Mouse (Mus musculus): ENCODE measurements around the gene Otub1. TPM values are rescaled to one million over a fixed set of nuclear protein-coding genes. Genes with fewer than 3 reads are reported as not detected.

Gene Otub1
- polyA plus RNA-seq, 1 experiment from 2014 or later, result 231 TPM

DNA sequence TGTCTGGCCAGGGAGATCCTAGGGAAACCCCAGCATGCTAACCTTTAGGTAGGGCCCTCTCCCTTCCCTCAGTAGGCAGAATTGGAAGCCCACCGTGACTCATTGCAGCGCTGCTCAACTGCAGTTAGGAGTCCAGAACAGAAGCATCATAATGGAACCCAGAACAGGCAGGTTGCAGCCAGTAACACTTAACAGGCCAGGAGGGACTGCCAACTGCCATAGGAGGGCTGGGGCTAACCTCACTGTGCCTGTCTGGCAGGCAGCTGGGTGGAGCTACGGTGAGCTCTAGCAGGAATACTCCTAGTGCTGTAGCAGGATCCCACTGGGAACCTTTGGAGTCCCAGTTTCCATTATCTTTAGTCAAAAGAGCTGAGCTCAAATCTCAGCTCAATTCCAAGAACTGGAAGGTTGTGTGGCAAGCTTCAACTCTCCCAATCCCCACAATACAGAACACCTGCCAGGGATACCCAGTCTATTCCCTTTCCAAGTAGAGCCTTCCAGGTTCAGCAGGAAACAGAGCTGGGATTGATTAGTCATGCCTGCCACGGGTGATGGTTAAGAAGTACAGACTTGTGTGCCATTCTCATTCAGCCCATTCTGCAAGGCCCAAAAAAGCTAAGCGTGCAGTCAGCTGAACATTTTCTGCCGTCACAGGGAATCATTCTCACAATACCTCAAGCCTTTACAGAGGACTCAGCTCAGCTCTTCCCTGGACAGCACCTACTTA, 54.0 kb downstream of the Otub1 start:
- H3K27me3 ChIP-seq (ENCODE audit: insufficient read depth, low read length), result no peaks in the 10 kb centered on the region; the same call in 1 of the 2 replicates

DNA sequence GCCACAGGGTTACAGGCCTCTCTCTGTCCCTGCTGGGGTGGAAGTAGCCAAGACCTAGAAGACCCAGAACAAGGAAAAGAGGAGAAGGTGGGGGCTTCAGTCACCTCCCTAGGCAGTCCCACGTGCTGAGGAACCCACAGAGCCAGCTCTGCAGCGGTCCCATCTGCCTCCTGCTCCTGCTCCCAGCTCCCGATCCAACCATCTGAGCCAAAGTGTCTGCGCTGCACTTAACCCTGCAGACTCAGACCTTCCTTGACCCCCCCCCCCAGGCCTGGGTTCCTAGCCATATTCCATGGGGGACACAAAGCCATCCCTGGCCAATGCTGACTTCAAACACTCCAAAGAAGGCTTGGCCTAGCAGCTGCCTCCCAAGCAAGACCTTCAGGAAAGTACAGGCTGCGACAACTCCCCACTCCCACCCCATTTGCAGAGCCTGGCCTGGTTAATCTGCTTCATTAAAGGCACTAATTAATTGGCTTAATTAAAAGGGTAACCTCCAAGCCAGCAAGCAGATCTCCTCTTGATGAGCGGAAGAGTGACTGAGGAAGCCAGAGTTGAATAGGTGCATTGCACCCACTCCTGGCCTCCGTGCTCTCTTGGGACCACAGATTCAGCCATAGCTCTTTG, 54.7 kb downstream of the Otub1 start:
- Histone ChIP-seq H3K4me1 (ENCODE audit: insufficient read depth, low read length) (peaks cover 28% of the 10 kb centered on the region), H3K9me3 (ENCODE audit: low read length) (0 out of 2 replicates have a peak, but pooled peaks cover 3% of the 10 kb centered on the region), H3K9ac (replicated peaks; ENCODE audit: low read length) (no peak overlapping the region), H3K4me2 (replicated peaks; ENCODE audit: low read depth, low read length) (no peak overlapping the region), H3K27ac (ENCODE audit: low read length) (no peak overlapping the region), H3K36me3 (ENCODE audit: insufficient read depth, low read length) (no peaks in the 10 kb centered on the region), H3K4me3 (ENCODE audit: low read length) (no peak overlapping the region), H3K27me3 (ENCODE audit: insufficient read depth, low read length) (no peaks in the 10 kb centered on the region; the same call in 1 of the 2 replicates)
- ATAC-seq (ENCODE audit: low FRiP score, low TSS enrichment), result no peak
- 86% methylated on average over 7 of the region's 7 CpGs for WGBS

More for the DNA sequence above, 54.0 kb downstream of the Otub1 start:
- Histone ChIP-seq H3K9ac (replicated peaks; ENCODE audit: low read length) (no peak overlapping the region), H3K4me1 (ENCODE audit: insufficient read depth, low read length) (peaks cover 35% of the 10 kb centered on the region), H3K36me3 (ENCODE audit: insufficient read depth, low read length) (no peaks in the 10 kb centered on the region), H3K4me3 (ENCODE audit: low read length) (no peak overlapping the region), H3K27ac (ENCODE audit: low read length) (no peak overlapping the region), H3K4me2 (replicated peaks; ENCODE audit: low read depth, low read length) (no peak overlapping the region), H3K9me3 (ENCODE audit: low read length) (0 out of 2 replicates have a peak, but pooled peaks cover 3% of the 10 kb centered on the region)
- WGBS, result 94% methylated on average over 6 of the region's 6 CpGs
- no peak for ATAC-seq (ENCODE audit: low FRiP score, low TSS enrichment)

GRCm38 (mm10) chr19:7149158-7149685, 56.9 kb downstream of the Otub1 start:
- Histone ChIP-seq H3K9me3 (ENCODE audit: low read length) (0 out of 2 replicates have a peak, but pooled peaks cover 3% of the 10 kb centered on the region), H3K36me3 (ENCODE audit: insufficient read depth, low read length) (no peaks in the 10 kb centered on the region), H3K27ac (ENCODE audit: low read length) (no peak overlapping the region), H3K4me1 (ENCODE audit: insufficient read depth, low read length) (peaks cover 27% of the 10 kb centered on the region), H3K27me3 (ENCODE audit: insufficient read depth, low read length) (peaks cover 14% of the 10 kb centered on the region), H3K9ac (replicated peaks; ENCODE audit: low read length) (no peak overlapping the region), H3K4me3 (ENCODE audit: low read length) (no peak overlapping the region), H3K4me2 (replicated peaks; ENCODE audit: low read depth, low read length) (no peak overlapping the region)
- WGBS, result 68% methylated on average over 7 of the region's 7 CpGs
- no peak for ATAC-seq (ENCODE audit: low FRiP score, low TSS enrichment)

GRCm38 (mm10) chr19:7148541-7149085, 57.5 kb downstream of the Otub1 start:
- no peak overlapping the region for H3K4me3 ChIP-seq (ENCODE audit: low read length)
- H3K9ac ChIP-seq (replicated peaks; ENCODE audit: low read length), result no peak overlapping the region
- H3K9me3 ChIP-seq (ENCODE audit: low read length), result 0 out of 2 replicates have a peak, but pooled peaks cover 3% of the 10 kb centered on the region
- H3K27ac ChIP-seq (ENCODE audit: low read length), result no peak overlapping the region
- no peaks in the 10 kb centered on the region for H3K36me3 ChIP-seq (ENCODE audit: insufficient read depth, low read length)
- H3K4me2 ChIP-seq (replicated peaks; ENCODE audit: low read depth, low read length), result no peak overlapping the region
- peaks cover 33% of the 10 kb centered on the region for H3K4me1 ChIP-seq (ENCODE audit: insufficient read depth, low read length)
- WGBS, result 61% methylated on average over 8 of the region's 8 CpGs
- no peak for ATAC-seq (ENCODE audit: low FRiP score, low TSS enrichment)
- H3K27me3 ChIP-seq (ENCODE audit: insufficient read depth, low read length), result peaks cover 15% of the 10 kb centered on the region

Other genes with a start within 250 kb of the Otub1 start
- 51.5 and 53.8 TPM in 2 replicates for gene Ppp1r14b, start 231.3 kb downstream of the Otub1 start, polyA plus RNA-seq (2015; fragmentation: Nextera tagmentation; extraction: Ambion mirVana)
- 44.1 and 48.8 TPM in 2 replicates for gene Plcb3, start 229.8 kb downstream of the Otub1 start, polyA plus RNA-seq (2015; fragmentation: Nextera tagmentation; extraction: Ambion mirVana)
- gene Fkbp2, start 225.8 kb downstream of the Otub1 start, polyA plus RNA-seq (2015; fragmentation: Nextera tagmentation; extraction: Ambion mirVana), result 139 and 150 TPM in 2 replicates
- gene Vegfb, start 218.7 kb downstream of the Otub1 start, polyA plus RNA-seq (2015; fragmentation: Nextera tagmentation; extraction: Ambion mirVana), result 25.1 and 37.3 TPM in 2 replicates
- gene Dnajc4, start 213.7 kb downstream of the Otub1 start, polyA plus RNA-seq (2015; fragmentation: Nextera tagmentation; extraction: Ambion mirVana), result 26.8 and 27.3 TPM in 2 replicates
- gene Nudt22, start 210.2 kb downstream of the Otub1 start, polyA plus RNA-seq (2015; fragmentation: Nextera tagmentation; extraction: Ambion mirVana), result 30.9 and 35.0 TPM in 2 replicates
- gene Trpt1, start 210.2 kb downstream of the Otub1 start, polyA plus RNA-seq (2015; fragmentation: Nextera tagmentation; extraction: Ambion mirVana), result 12.6 and 13.1 TPM in 2 replicates
- gene Fermt3, start 186.8 kb downstream of the Otub1 start, polyA plus RNA-seq (2015; fragmentation: Nextera tagmentation; extraction: Ambion mirVana), result 5.7 and 6.4 TPM in 2 replicates
- 305 and 314 TPM in 2 replicates for gene Stip1, start 166.3 kb downstream of the Otub1 start, polyA plus RNA-seq (2015; fragmentation: Nextera tagmentation; extraction: Ambion mirVana)
- 15.6 and 16.4 TPM in 2 replicates for gene Macrod1, start 149.5 kb downstream of the Otub1 start, polyA plus RNA-seq (2015; fragmentation: Nextera tagmentation; extraction: Ambion mirVana)
- 5.4 and 6.8 TPM in 2 replicates for gene Flrt1, start 100.6 kb downstream of the Otub1 start, polyA plus RNA-seq (2015; fragmentation: Nextera tagmentation; extraction: Ambion mirVana)
- gene Cox8a, start 11.3 kb upstream of the Otub1 start, polyA plus RNA-seq (2015; fragmentation: Nextera tagmentation; extraction: Ambion mirVana), result 1,116 and 1,175 TPM in 2 replicates
- gene Naa40, start 34.9 kb upstream of the Otub1 start, polyA plus RNA-seq (2015; fragmentation: Nextera tagmentation; extraction: Ambion mirVana), result 81.4 and 88.0 TPM in 2 replicates
- gene Rcor2, start 61.0 kb upstream of the Otub1 start, polyA plus RNA-seq (2015; fragmentation: Nextera tagmentation; extraction: Ambion mirVana), result 8.7 and 10.8 TPM in 2 replicates
- gene Mark2, start 135.5 kb upstream of the Otub1 start, polyA plus RNA-seq (2015; fragmentation: Nextera tagmentation; extraction: Ambion mirVana), result 40.6 and 44.9 TPM in 2 replicates
- gene Spindoc, start 176.7 kb upstream of the Otub1 start, polyA plus RNA-seq (2015; fragmentation: Nextera tagmentation; extraction: Ambion mirVana), result 33.2 and 35.7 TPM in 2 replicates
- gene 2700081O15Rik, start 211.3 kb upstream of the Otub1 start, polyA plus RNA-seq (2015; fragmentation: Nextera tagmentation; extraction: Ambion mirVana), result 4.8 and 5.4 TPM in 2 replicates